Mouse (Mus musculus) sigmoid colon, adult 10 weeks (tissue): ENCODE results near the gene Vmn1r235. TPM values are rescaled to one million over a fixed set of nuclear protein-coding genes. Genes with fewer than 3 reads are reported as not detected.

Experiments used
- polyA plus RNA-seq: library from polyadenylated mRNA; stranded (reverse); fragments of 350-450 nt; fragmentation: Illumina TruSeq; extraction: RNeasy Lipid Tissue Mini Kit (QIAGEN cat#74804); gene quantifications from one replicate; pipeline ENCODE4 v1.2.3, GENCODE M21; 2014; ENCODE audit warnings: low read depth, low replicate concordance

Gene Vmn1r235
- not detected for polyA plus RNA-seq

DNA sequence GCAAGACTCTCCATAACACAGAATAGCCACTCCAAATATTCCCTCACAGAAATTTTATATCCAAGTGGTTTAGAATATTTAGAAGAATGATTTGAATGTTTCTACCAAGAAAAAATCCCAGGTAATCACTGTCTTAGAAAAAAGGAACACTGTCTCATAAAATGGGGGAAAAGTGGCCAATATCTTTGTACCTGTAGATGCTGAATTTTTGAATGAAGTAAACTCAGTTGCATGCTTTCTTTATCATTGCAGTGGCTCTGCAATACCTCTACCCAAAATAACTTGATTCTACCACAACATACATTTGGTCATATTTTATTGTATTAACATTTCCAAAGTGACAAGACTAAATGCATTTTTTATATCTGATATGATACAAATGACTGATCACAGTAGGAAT is at the start of gene Vmn1r235:
TSS of gene Vmn1r235 (plus strand) at position 301 of the 400 bp plus-strand sequence.

DNA sequence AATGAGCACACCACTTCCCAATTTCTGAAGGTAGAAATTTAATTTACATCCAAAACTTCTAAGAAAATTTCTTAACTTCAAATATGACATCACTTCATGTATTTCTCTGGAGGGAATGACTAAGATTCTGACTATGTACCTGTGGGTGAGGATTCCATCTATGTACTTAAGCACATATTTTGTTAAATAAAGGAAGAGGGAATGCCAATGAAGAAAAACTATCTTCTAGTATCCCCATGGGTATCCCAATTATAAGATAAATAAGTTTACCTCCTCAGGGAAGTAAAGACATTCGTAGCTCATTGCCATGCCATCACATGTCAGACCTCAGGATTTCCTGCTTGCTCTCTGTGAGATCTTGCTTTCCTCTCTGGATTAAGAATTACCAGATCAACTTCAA is 30.4 kb upstream of the Vmn1r235 start, which contains the start of gene Vmn1r234:
TSS of gene Vmn1r234 (plus strand) at position 301 of the 400 bp plus-strand sequence.

DNA sequence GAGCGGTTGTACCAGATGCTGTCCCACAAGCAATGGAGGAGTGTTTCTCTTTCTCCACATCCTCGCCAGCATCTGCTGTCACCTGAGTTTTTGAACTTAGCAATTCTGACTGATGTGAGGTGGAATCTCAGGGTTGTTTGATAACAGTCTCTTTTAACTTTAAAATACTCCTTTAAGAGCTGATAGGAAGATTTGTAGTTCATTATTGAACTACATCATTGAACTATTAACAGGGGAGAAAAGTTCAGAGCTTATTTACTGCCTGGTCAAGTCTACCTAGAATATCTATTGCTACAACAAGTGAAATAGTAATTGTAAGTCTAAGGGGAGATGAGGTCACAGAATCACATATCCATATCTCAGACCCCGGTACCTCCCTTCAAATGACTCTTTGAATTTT is 26.4 kb downstream of the Vmn1r235 start, which contains the start of gene Vmn1r236:
TSS of gene Vmn1r236 (plus strand) at position 301 of the 400 bp plus-strand sequence.

DNA sequence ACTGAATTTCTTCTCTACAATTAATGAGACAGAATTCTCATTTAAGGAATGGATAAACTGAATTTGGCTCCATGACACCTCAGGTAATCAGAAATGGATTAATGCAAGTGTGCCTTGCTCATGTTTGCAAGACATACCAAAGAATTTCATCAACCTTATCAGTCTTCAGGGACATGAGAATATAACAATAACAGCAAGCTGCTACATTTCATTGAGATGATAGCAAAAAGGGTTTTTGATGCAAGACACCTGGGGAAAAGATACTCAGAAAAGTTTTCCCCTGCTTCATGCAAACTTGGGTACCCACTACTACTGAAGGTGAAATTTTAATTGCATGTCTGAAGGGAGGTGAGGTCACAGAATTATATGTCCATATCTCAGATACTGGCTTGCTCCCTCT is 55.4 kb downstream of the Vmn1r235 start, which contains the start of gene Vmn1r237:
TSS of gene Vmn1r237 (plus strand) at position 301 of the 400 bp plus-strand sequence.

Other genes with a start within 250 kb of the Vmn1r235 start
- 78.2 TPM for gene Zfp160, start 247.5 kb upstream of the Vmn1r235 start, polyA plus RNA-seq
- gene Vmn1r234, start 30.3 kb upstream of the Vmn1r235 start, polyA plus RNA-seq: not detected
- gene Vmn1r236, start 26.5 kb downstream of the Vmn1r235 start, polyA plus RNA-seq: not detected
- gene Vmn1r237, start 55.5 kb downstream of the Vmn1r235 start, polyA plus RNA-seq: not detected
- 23.0 TPM for gene Zfp677, start 127.3 kb downstream of the Vmn1r235 start, polyA plus RNA-seq
- 61.5 TPM for gene Zfp54, start 166.8 kb downstream of the Vmn1r235 start, polyA plus RNA-seq
- gene Zfp51, start 194.0 kb downstream of the Vmn1r235 start, polyA plus RNA-seq: 72.2 TPM
- gene Zfp53, start 232.6 kb downstream of the Vmn1r235 start, polyA plus RNA-seq: 62.3 TPM